Mouse (Mus musculus): ENCODE measurements around the gene Psma3. TPM values are rescaled to one million over a fixed set of nuclear protein-coding genes. Genes with fewer than 3 reads are reported as not detected.

Gene Psma3
- polyA plus RNA-seq, 1 experiment from 2014 or later, result 495 TPM

- no peak overlapping the region for H3K9ac ChIP-seq
- ATAC-seq (ENCODE audit: low read depth) (no peak), DNase-seq (no peak)
- peaks cover 66% of the 10 kb centered on the region for H3K36me3 ChIP-seq
- peaks cover 5% of the 10 kb centered on the region for H3K4me1 ChIP-seq (replicated peaks)
- no peak overlapping the region for H3K4me3 ChIP-seq (replicated peaks)
- 85% methylated on average over 5 of the region's 6 CpGs for WGBS (ENCODE audit: insufficient replicate concordance)
- H3K27ac ChIP-seq, result no peak overlapping the region
- no peaks in the 10 kb centered on the region for H3K27me3 ChIP-seq
- no peaks in the 10 kb centered on the region for H3K9me3 ChIP-seq (replicated peaks)
- H3K4me2 ChIP-seq, result no peak overlapping the region
Measured at GRCm38 (mm10) chr12:71003760-71004426, 29.5 kb downstream of the Psma3 start.

- Histone ChIP-seq H3K9ac (no peak overlapping the region), H3K9me3 (replicated peaks) (no peaks in the 10 kb centered on the region), H3K27ac (no peak overlapping the region), H3K4me1 (replicated peaks) (no peaks in the 10 kb centered on the region), H3K4me2 (no peak overlapping the region), H3K36me3 (peaks cover 75% of the 10 kb centered on the region), H3K27me3 (no peaks in the 10 kb centered on the region), H3K4me3 (replicated peaks) (no peak overlapping the region)
- ATAC-seq (ENCODE audit: low read depth), result no peak
- no peak for DNase-seq
- 83% methylated on average over 6 of the region's 6 CpGs for WGBS (ENCODE audit: insufficient replicate concordance)
Measured at GRCm38 (mm10) chr12:71006141-71006540, 31.7 kb downstream of the Psma3 start.

GRCm38 (mm10) chr12:71006901-71007300 lies 32.5 kb downstream of the Psma3 start:
- no peak overlapping the region for H3K27ac ChIP-seq
- peaks cover 2% of the 10 kb centered on the region for H3K4me1 ChIP-seq (replicated peaks)

GRCm38 (mm10) chr12:71009769-71010168 lies 35.3 kb downstream of the Psma3 start:
- DNase-seq (no peak), ATAC-seq (ENCODE audit: low read depth) (no peak)
- Histone ChIP-seq H3K9ac (no peak overlapping the region), H3K36me3 (peaks cover 65% of the 10 kb centered on the region), H3K4me1 (replicated peaks) (peaks cover 22% of the 10 kb centered on the region), H3K27me3 (no peaks in the 10 kb centered on the region), H3K4me2 (no peak overlapping the region), H3K4me3 (replicated peaks) (no peak overlapping the region), H3K27ac (no peak overlapping the region), H3K9me3 (replicated peaks) (no peaks in the 10 kb centered on the region)
- WGBS (ENCODE audit: insufficient replicate concordance), result 63% methylated on average over 4 of the region's 4 CpGs

More at GRCm38 (mm10) chr12:71006901-71007300, 32.5 kb downstream of the Psma3 start:
- Histone ChIP-seq H3K4me3 (replicated peaks) (no peak overlapping the region), H3K27me3 (no peaks in the 10 kb centered on the region), H3K9ac (no peak overlapping the region), H3K36me3 (peaks cover 74% of the 10 kb centered on the region), H3K4me2 (no peak overlapping the region), H3K9me3 (replicated peaks) (no peaks in the 10 kb centered on the region)
- DNase-seq (no peak), ATAC-seq (ENCODE audit: low read depth) (no peak; the same call in 1 of the 2 replicates)
- WGBS (ENCODE audit: insufficient replicate concordance), result 69% methylated on average over 7 of the region's 7 CpGs

- DNase-seq (no peak), ATAC-seq (ENCODE audit: low read depth) (peak; percentile 67; the same call in 1 of the 2 replicates)
- H3K27ac ChIP-seq, result peak overlapping the region; percentile 93
- WGBS (ENCODE audit: insufficient replicate concordance), result under 1% methylated on average over 32 of the region's 32 CpGs
- no peaks in the 10 kb centered on the region for H3K9me3 ChIP-seq (replicated peaks)
- peak overlapping the region; percentile 81 for H3K9ac ChIP-seq
- H3K4me1 ChIP-seq (replicated peaks), result peaks cover 36% of the 10 kb centered on the region
- no peaks in the 10 kb centered on the region for H3K27me3 ChIP-seq
- peaks cover 25% of the 10 kb centered on the region for H3K36me3 ChIP-seq
- peak overlapping the region; percentile 84 for H3K4me2 ChIP-seq
- peak overlapping the region; percentile 83 for H3K4me3 ChIP-seq (replicated peaks)
Measured at GRCm38 (mm10) chr12:71014845-71015362, 40.5 kb downstream of the Psma3 start.

- ATAC-seq (ENCODE audit: low read depth) (peak; percentile 95), DNase-seq (peak; percentile 97)
- Histone ChIP-seq H3K9ac (peak within 1 kb of the TSS; percentile 99), H3K4me2 (peak within 1 kb of the TSS; percentile 87), H3K36me3 (peaks cover 26% of the 10 kb centered on the region), H3K27me3 (no peaks in the 10 kb centered on the region), H3K27ac (peak within 1 kb of the TSS; percentile 98), H3K4me3 (replicated peaks) (peak within 1 kb of the TSS; percentile 100), H3K9me3 (replicated peaks) (no peaks in the 10 kb centered on the region), H3K4me1 (replicated peaks) (peaks cover 36% of the 10 kb centered on the region)
- WGBS (ENCODE audit: insufficient replicate concordance), result under 1% methylated on average over 61 of the region's 61 CpGs
Measured at GRCm38 (mm10) chr12:71015363-71016210, 41.2 kb downstream of the Psma3 start, which contains the start of gene Arid4a. Arid4a (plus strand) TSS chr12:71015990.

GRCm38 (mm10) chr12:71016211-71016502 lies 41.7 kb downstream of the Psma3 start:
- H3K4me2 ChIP-seq, result peak overlapping the region; percentile 87
- no peak for DNase-seq
- no peaks in the 10 kb centered on the region for H3K27me3 ChIP-seq
- H3K9ac ChIP-seq, result peak overlapping the region; percentile 99
- under 1% methylated on average over 33 of the region's 33 CpGs for WGBS (ENCODE audit: insufficient replicate concordance)
- ATAC-seq (ENCODE audit: low read depth), result no peak
- H3K27ac ChIP-seq, result peak overlapping the region; percentile 98
- peaks cover 36% of the 10 kb centered on the region for H3K4me1 ChIP-seq (replicated peaks)
- peaks cover 32% of the 10 kb centered on the region for H3K36me3 ChIP-seq
- peak overlapping the region; percentile 100 for H3K4me3 ChIP-seq (replicated peaks)
- no peaks in the 10 kb centered on the region for H3K9me3 ChIP-seq (replicated peaks)

- Histone ChIP-seq H3K36me3 (peaks cover 36% of the 10 kb centered on the region), H3K4me3 (replicated peaks) (peak overlapping the region; percentile 100), H3K4me1 (replicated peaks) (peaks cover 36% of the 10 kb centered on the region), H3K27me3 (no peaks in the 10 kb centered on the region), H3K9me3 (replicated peaks) (no peaks in the 10 kb centered on the region), H3K4me2 (peak overlapping the region; percentile 87), H3K9ac (peak overlapping the region; percentile 99), H3K27ac (peak overlapping the region; percentile 98)
- under 1% methylated on average over 65 of the region's 82 CpGs for WGBS (ENCODE audit: insufficient replicate concordance)
- ATAC-seq (ENCODE audit: low read depth), result peak; percentile 13
- DNase-seq, result peak; percentile 40
Measured at GRCm38 (mm10) chr12:71016503-71017241, 42.3 kb downstream of the Psma3 start.

- Histone ChIP-seq H3K4me3 (replicated peaks) (peak overlapping the region; percentile 100), H3K36me3 (peaks cover 36% of the 10 kb centered on the region), H3K4me1 (replicated peaks) (peaks cover 31% of the 10 kb centered on the region), H3K9ac (peak overlapping the region; percentile 99), H3K27me3 (no peaks in the 10 kb centered on the region), H3K27ac (peak overlapping the region; percentile 98), H3K9me3 (replicated peaks) (no peaks in the 10 kb centered on the region), H3K4me2 (peak overlapping the region; percentile 87)
- ATAC-seq (ENCODE audit: low read depth) (no peak), DNase-seq (no peak)
- WGBS (ENCODE audit: insufficient replicate concordance), result 7% methylated on average over 5 of the region's 5 CpGs
Measured at GRCm38 (mm10) chr12:71017242-71017571, 42.8 kb downstream of the Psma3 start.

- WGBS (ENCODE audit: insufficient replicate concordance), result 79% methylated on average over 10 of the region's 10 CpGs
- Histone ChIP-seq H3K36me3 (peaks cover 36% of the 10 kb centered on the region), H3K9ac (peak overlapping the region; percentile 22; the same call in 1 of the 2 replicates), H3K27me3 (no peaks in the 10 kb centered on the region), H3K4me3 (replicated peaks) (peak overlapping the region; percentile 100), H3K9me3 (replicated peaks) (no peaks in the 10 kb centered on the region), H3K27ac (no peak overlapping the region), H3K4me1 (replicated peaks) (peaks cover 27% of the 10 kb centered on the region), H3K4me2 (peak overlapping the region; percentile 87)
- DNase-seq (no peak), ATAC-seq (ENCODE audit: low read depth) (no peak)
Measured at GRCm38 (mm10) chr12:71017827-71018226, 43.4 kb downstream of the Psma3 start.

- no peaks in the 10 kb centered on the region for H3K27me3 ChIP-seq
- no peak overlapping the region for H3K4me2 ChIP-seq
- 84% methylated on average over 8 of the region's 8 CpGs for WGBS (ENCODE audit: insufficient replicate concordance)
- no peak overlapping the region for H3K9ac ChIP-seq
- DNase-seq, result no peak
- H3K36me3 ChIP-seq, result peaks cover 45% of the 10 kb centered on the region
- ATAC-seq (ENCODE audit: low read depth), result no peak
- H3K4me3 ChIP-seq (replicated peaks), result no peak overlapping the region
- peaks cover 16% of the 10 kb centered on the region for H3K4me1 ChIP-seq (replicated peaks)
- no peak overlapping the region for H3K27ac ChIP-seq
- H3K9me3 ChIP-seq (replicated peaks), result no peaks in the 10 kb centered on the region
Measured at GRCm38 (mm10) chr12:71019211-71019610, 44.8 kb downstream of the Psma3 start.

All from liver, embryonic 13.5 days (tissue).